Mouse (Mus musculus): ENCODE measurements around the gene Epha8. TPM values are rescaled to one million over a fixed set of nuclear protein-coding genes. Genes with fewer than 3 reads are reported as not detected.
A peak's percentile ranks its signal among the peaks of the same experiment; 100 is the strongest.

The Epha8 gene
- polyA plus RNA-seq, 1 experiment from 2014 or later: 1.1 TPM

DNA sequence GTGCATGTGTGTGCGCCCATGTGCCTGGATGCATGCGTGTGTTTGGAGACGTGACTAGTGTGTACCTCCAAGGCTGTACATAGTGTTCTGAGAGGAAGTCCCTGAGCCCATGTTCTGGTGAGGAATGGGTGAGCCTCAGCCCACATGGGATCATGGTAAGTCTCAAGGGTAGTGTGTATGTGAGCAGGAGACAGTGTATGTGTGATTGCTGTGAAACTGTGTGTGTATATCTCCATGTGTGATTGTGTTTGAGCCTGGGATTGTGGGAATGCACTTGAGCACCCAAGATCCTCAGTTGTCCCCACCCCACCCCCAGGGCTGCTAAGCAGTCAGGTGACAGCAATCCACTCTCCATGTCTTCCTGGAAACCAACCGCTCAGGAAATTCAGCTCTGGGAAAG lies 61.8 kb downstream of the Epha8 start:
- Histone ChIP-seq H3K4me1 (replicated peaks; ENCODE audit: control insufficient read depth, insufficient read depth, low read length) (peaks cover 6% of the 10 kb centered on the region; the same call in 1 of the 2 replicates), H3K9me3 (ENCODE audit: control insufficient read depth, low read length) (no peaks in the 10 kb centered on the region), H3K27me3 (replicated peaks; ENCODE audit: control insufficient read depth, insufficient read depth, low read length) (peaks cover 20% of the 10 kb centered on the region), H3K4me2 (ENCODE audit: low read length) (no peak overlapping the region), H3K4me3 (ENCODE audit: low read depth, low read length) (no peak overlapping the region), H3K27ac (ENCODE audit: low read depth) (no peak overlapping the region), H3K36me3 (ENCODE audit: control insufficient read depth, insufficient read depth, low read length) (no peaks in the 10 kb centered on the region), H3K9ac (ENCODE audit: low read length) (no peak overlapping the region)
- DNase-seq (ENCODE audit: low spot score): no peak
- WGBS: 70% methylated on average over 4 of the region's 4 CpGs
- no peak for ATAC-seq (replicated peaks; ENCODE audit: low FRiP score, low TSS enrichment, low read depth)

DNA sequence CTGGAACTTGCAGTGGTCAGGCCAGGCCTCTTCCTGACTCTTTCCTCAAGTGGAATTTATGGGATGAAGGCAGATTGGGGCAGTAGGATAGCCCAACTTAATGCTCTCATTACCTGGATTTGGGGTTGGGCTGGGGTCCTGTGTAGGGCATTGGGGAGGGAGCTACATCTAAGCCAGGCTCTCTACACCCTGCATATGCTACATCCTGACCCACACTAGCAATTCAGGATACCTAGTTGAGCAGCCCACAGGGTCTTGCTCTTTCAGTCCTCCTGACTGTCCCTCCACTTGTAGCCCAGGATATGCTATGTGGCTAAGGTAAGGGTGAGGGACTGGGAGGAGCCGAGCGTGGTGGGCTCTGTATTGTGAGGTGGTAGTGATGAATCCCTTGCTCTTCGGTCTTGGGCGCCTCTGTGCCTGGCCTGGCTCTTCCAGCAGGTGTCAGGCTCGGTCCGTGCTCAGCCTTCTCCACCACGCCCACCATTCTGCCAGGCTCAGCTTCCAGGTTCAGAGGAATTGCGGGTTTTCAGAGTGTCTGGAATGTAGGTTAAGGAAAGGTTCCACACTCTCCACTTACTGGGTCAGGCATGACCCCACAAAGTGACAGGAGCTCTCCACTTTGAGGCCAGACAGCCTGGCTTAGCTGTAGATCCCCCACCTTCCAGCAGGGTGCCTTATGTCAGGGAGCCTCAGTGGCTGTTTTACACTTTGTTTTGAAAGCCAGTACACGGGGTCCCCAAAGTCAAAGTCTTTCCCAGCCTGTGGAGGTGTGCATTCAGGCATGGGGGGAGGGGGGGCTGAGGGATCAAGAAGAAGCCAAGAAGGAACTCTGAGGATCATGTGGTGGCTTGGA lies 62.7 kb downstream of the Epha8 start:
- Histone ChIP-seq H3K27me3 (replicated peaks; ENCODE audit: control insufficient read depth, insufficient read depth, low read length) (peaks cover 20% of the 10 kb centered on the region), H3K4me1 (replicated peaks; ENCODE audit: control insufficient read depth, insufficient read depth, low read length) (peaks cover 6% of the 10 kb centered on the region; the same call in 1 of the 2 replicates), H3K4me2 (ENCODE audit: low read length) (no peak overlapping the region), H3K9ac (ENCODE audit: low read length) (no peak overlapping the region), H3K36me3 (ENCODE audit: control insufficient read depth, insufficient read depth, low read length) (no peaks in the 10 kb centered on the region), H3K4me3 (ENCODE audit: low read depth, low read length) (no peak overlapping the region), H3K27ac (ENCODE audit: low read depth) (no peak overlapping the region), H3K9me3 (ENCODE audit: control insufficient read depth, low read length) (no peaks in the 10 kb centered on the region)
- peak; percentile 76 for DNase-seq (ENCODE audit: low spot score)
- ATAC-seq (replicated peaks; ENCODE audit: low FRiP score, low TSS enrichment, low read depth): peak; percentile 48
- 6% methylated on average over 9 of the region's 9 CpGs for WGBS

DNA sequence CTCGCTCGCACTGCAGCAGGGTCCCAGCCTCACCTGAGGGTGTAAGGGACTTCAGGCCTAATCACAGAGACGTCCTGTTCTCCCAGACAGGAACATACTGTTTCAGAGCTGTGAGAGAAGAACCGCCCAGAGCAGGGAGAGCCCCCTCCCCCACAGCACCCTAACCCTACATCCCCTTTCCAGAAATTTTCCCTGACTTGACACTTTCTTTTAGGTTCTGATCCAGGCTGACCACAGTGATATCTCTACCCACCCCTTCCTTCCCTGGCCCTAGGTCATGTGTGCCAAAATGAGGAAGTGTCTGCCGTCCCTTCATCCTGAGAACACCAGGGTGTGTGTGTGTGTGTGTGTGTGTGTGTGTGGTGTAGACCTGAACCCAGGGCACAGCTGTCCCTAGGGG lies 63.8 kb downstream of the Epha8 start, which contains the start of gene C1qc:
TSS of gene C1qc (minus strand) at position 255 of the 400 bp plus-strand sequence.
- no peak for DNase-seq (ENCODE audit: low spot score)
- H3K4me2 ChIP-seq (ENCODE audit: low read length): no peak within 1 kb of the TSS
- peaks cover 20% of the 10 kb centered on the region for H3K27me3 ChIP-seq (replicated peaks; ENCODE audit: control insufficient read depth, insufficient read depth, low read length)
- ATAC-seq (replicated peaks; ENCODE audit: low FRiP score, low TSS enrichment, low read depth): no peak
- H3K4me1 ChIP-seq (replicated peaks; ENCODE audit: control insufficient read depth, insufficient read depth, low read length): peaks cover 6% of the 10 kb centered on the region; the same call in 1 of the 2 replicates
- H3K36me3 ChIP-seq (ENCODE audit: control insufficient read depth, insufficient read depth, low read length): no peaks in the 10 kb centered on the region
- no peak within 1 kb of the TSS for H3K27ac ChIP-seq (ENCODE audit: low read depth)
- H3K9ac ChIP-seq (ENCODE audit: low read length): no peak within 1 kb of the TSS
- no peaks in the 10 kb centered on the region for H3K9me3 ChIP-seq (ENCODE audit: control insufficient read depth, low read length)
- no peak within 1 kb of the TSS for H3K4me3 ChIP-seq (ENCODE audit: low read depth, low read length)
- WGBS: 48% methylated on average over 5 of the region's 5 CpGs

DNA sequence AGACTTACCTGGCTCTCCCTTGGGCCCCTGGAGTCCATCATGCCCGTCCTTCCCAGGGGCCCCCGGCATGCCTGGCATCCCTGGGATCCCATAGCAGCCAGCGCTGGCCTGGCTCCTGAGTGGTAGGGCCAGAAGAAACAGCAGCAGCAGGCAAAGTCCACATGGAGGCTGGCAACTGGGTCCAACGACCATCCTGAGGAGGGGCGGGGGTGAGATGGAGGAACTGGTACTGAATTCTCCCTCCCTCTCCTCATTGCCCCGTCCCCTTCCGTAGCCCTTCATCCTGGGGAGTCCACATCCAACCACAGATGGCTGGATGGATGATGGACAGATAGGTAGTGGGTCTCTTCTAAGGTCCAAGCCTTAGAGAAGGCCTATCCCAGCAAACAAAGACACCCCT lies 64.2 kb downstream of the Epha8 start:
- H3K4me2 ChIP-seq (ENCODE audit: low read length): no peak overlapping the region
- H3K9ac ChIP-seq (ENCODE audit: low read length): no peak overlapping the region
- ATAC-seq (replicated peaks; ENCODE audit: low FRiP score, low TSS enrichment, low read depth) (no peak), DNase-seq (ENCODE audit: low spot score) (no peak)
- no peak overlapping the region for H3K4me3 ChIP-seq (ENCODE audit: low read depth, low read length)
- WGBS: 50% methylated on average over 7 of the region's 7 CpGs
- H3K36me3 ChIP-seq (ENCODE audit: control insufficient read depth, insufficient read depth, low read length): no peaks in the 10 kb centered on the region
- H3K27me3 ChIP-seq (replicated peaks; ENCODE audit: control insufficient read depth, insufficient read depth, low read length): peaks cover 20% of the 10 kb centered on the region
- H3K27ac ChIP-seq (ENCODE audit: low read depth): no peak overlapping the region
- H3K9me3 ChIP-seq (ENCODE audit: control insufficient read depth, low read length): no peaks in the 10 kb centered on the region
- H3K4me1 ChIP-seq (replicated peaks; ENCODE audit: control insufficient read depth, insufficient read depth, low read length): peaks cover 6% of the 10 kb centered on the region; the same call in 1 of the 2 replicates

DNA sequence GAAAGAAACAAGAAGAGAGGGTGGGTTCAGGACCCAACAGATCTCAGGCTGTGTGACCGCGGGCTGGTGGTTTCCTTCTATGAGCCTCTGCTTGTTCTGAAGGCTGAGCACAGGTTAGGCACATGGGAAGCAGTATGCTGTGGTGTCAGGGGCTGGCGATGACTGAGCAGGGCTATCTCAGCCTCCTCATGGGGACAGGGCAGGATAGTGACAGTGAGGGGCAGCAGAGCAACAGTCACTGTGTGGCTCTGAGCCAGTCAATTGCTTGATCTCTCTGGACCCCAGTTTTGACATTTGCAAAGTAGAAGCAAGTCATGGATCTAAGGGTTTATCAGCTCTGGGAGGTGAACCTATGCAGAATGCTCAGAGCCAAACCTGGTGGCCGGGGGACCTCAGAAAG lies 65.5 kb downstream of the Epha8 start:
- Histone ChIP-seq H3K4me3 (ENCODE audit: low read depth, low read length) (no peak overlapping the region), H3K27me3 (replicated peaks; ENCODE audit: control insufficient read depth, insufficient read depth, low read length) (peaks cover 13% of the 10 kb centered on the region)
- 80% methylated on average over 4 of the region's 4 CpGs for WGBS

DNA sequence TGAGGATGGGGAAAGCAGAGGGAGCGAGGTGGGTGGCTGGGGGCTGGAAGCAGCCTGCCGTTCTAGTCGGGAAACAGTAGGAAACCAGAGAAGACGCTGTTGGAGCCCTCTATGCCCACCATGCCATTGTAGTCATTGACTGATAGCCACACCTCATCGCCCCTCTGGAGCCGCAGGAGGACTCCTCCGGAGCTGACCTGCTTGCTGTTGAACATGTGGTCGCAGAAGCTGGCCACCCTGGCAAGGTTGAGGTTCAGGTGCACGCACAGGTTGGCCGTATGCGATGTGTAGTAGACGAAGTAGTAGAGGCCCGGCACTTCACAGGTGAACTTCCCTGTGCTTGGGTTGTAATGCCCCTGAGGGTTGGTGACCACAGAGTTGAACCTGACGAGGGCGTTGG lies 66.6 kb downstream of the Epha8 start:
- H3K9me3 ChIP-seq (ENCODE audit: control insufficient read depth, low read length): no peaks in the 10 kb centered on the region
- H3K36me3 ChIP-seq (ENCODE audit: control insufficient read depth, insufficient read depth, low read length): no peaks in the 10 kb centered on the region
- no peak overlapping the region for H3K27ac ChIP-seq (ENCODE audit: low read depth)
- no peak overlapping the region for H3K4me2 ChIP-seq (ENCODE audit: low read length)
- DNase-seq (ENCODE audit: low spot score): no peak
- no peak for ATAC-seq (replicated peaks; ENCODE audit: low FRiP score, low TSS enrichment, low read depth)
- peaks cover 3% of the 10 kb centered on the region for H3K27me3 ChIP-seq (replicated peaks; ENCODE audit: control insufficient read depth, insufficient read depth, low read length)
- H3K4me1 ChIP-seq (replicated peaks; ENCODE audit: control insufficient read depth, insufficient read depth, low read length): no peaks in the 10 kb centered on the region
- H3K4me3 ChIP-seq (ENCODE audit: low read depth, low read length): no peak overlapping the region
- WGBS: 86% methylated on average over 15 of the region's 15 CpGs
- H3K9ac ChIP-seq (ENCODE audit: low read length): no peak overlapping the region

More for the DNA sequence above, 65.5 kb downstream of the Epha8 start:
- H3K27ac ChIP-seq (ENCODE audit: low read depth): no peak overlapping the region
- H3K9me3 ChIP-seq (ENCODE audit: control insufficient read depth, low read length): no peaks in the 10 kb centered on the region
- DNase-seq (ENCODE audit: low spot score) (no peak), ATAC-seq (replicated peaks; ENCODE audit: low FRiP score, low TSS enrichment, low read depth) (no peak)
- peaks cover 4% of the 10 kb centered on the region; the same call in 1 of the 2 replicates for H3K4me1 ChIP-seq (replicated peaks; ENCODE audit: control insufficient read depth, insufficient read depth, low read length)
- H3K9ac ChIP-seq (ENCODE audit: low read length): no peak overlapping the region
- H3K36me3 ChIP-seq (ENCODE audit: control insufficient read depth, insufficient read depth, low read length): no peaks in the 10 kb centered on the region
- no peak overlapping the region for H3K4me2 ChIP-seq (ENCODE audit: low read length)

DNA sequence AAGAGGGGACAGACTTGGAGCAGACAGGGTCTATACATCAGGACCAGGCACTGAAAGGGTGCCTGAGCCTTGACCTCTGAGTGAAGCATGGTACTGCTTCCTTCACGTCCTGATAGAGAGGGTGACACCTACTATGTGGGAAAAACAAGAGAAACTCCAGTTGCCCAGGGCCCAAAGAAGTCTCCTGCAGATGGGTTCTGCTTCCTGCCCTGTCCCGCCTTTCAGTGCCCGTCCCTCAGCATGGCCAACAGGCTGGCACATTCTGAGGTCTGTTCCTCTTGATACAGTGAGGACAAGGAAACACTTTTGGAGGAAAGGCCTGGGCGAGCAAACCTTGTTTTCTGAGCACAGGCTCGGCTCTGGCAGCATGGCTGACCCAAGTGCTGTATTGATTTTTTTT lies 68.9 kb downstream of the Epha8 start:
- Histone ChIP-seq H3K36me3 (ENCODE audit: control insufficient read depth, insufficient read depth, low read length) (no peaks in the 10 kb centered on the region), H3K4me1 (replicated peaks; ENCODE audit: control insufficient read depth, insufficient read depth, low read length) (no peaks in the 10 kb centered on the region), H3K4me2 (ENCODE audit: low read length) (no peak overlapping the region), H3K27me3 (replicated peaks; ENCODE audit: control insufficient read depth, insufficient read depth, low read length) (no peaks in the 10 kb centered on the region), H3K9me3 (ENCODE audit: control insufficient read depth, low read length) (no peaks in the 10 kb centered on the region), H3K4me3 (ENCODE audit: low read depth, low read length) (no peak overlapping the region), H3K27ac (ENCODE audit: low read depth) (no peak overlapping the region), H3K9ac (ENCODE audit: low read length) (no peak overlapping the region)
- ATAC-seq (replicated peaks; ENCODE audit: low FRiP score, low TSS enrichment, low read depth): no peak
- DNase-seq (ENCODE audit: low spot score): no peak
- WGBS: 66% methylated on average over 5 of the region's 5 CpGs

DNA sequence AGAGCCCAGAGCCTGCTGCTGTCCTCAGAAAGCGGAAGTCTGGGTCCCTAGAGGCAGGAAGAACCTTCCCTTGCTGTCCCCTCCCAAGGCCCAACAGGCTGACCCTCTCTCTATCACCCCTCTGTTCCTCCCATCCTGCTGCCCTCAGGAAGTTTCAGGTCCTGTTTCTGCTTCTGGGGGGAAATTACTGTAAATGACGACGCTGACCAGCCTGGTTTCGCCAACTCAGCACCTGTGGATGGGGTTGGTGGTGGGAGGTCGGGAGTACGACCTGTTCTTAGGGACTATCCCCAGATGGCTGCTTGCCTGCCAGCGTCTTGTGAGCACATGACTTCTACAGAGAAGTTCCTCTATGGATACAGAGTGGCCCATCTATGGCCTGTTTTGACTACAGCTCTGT lies 70.5 kb downstream of the Epha8 start, which contains the start of gene C1qb:
TSS of gene C1qb (minus strand) at position 87 of the 400 bp plus-strand sequence.
- 68% methylated on average over 7 of the region's 7 CpGs for WGBS

More for the DNA sequence above, 70.5 kb downstream of the Epha8 start, which contains the start of gene C1qb:
- Histone ChIP-seq H3K4me1 (replicated peaks; ENCODE audit: control insufficient read depth, insufficient read depth, low read length) (no peaks in the 10 kb centered on the region), H3K27ac (ENCODE audit: low read depth) (no peak within 1 kb of the TSS), H3K27me3 (replicated peaks; ENCODE audit: control insufficient read depth, insufficient read depth, low read length) (no peaks in the 10 kb centered on the region), H3K4me3 (ENCODE audit: low read depth, low read length) (no peak within 1 kb of the TSS), H3K9me3 (ENCODE audit: control insufficient read depth, low read length) (no peaks in the 10 kb centered on the region), H3K36me3 (ENCODE audit: control insufficient read depth, insufficient read depth, low read length) (no peaks in the 10 kb centered on the region), H3K4me2 (ENCODE audit: low read length) (no peak within 1 kb of the TSS), H3K9ac (ENCODE audit: low read length) (no peak within 1 kb of the TSS)
- ATAC-seq (replicated peaks; ENCODE audit: low FRiP score, low TSS enrichment, low read depth) (no peak), DNase-seq (ENCODE audit: low spot score) (no peak)

All from intestine, embryonic 14.5 days (tissue).